Mouse (Mus musculus) brain, embryonic 14.5 days (tissue): ENCODE results near the gene Olfml3. TPM values are rescaled to one million over a fixed set of nuclear protein-coding genes. Genes with fewer than 3 reads are reported as not detected.

Experiments
- DNase-seq: peaks from one replicate; pipeline ENCODE4 v3.0.0-alpha.2; 2011; ENCODE audit warnings: low read depth
- CTCF ChIP-seq: fragments of 200-500 bp; IDR thresholded peaks from 2 replicates; pipeline ENCODE4 v1.5.1; 2012; ENCODE audit warnings: inconsistent platforms, mild to moderate bottlenecking, moderate library complexity, borderline replicate concordance; ENCODE audit not compliant: insufficient read depth, insufficient read length; ENCODE audit errors: extremely low read depth
- POLR2A ChIP-seq: fragments of 200-500 bp; IDR thresholded peaks from 2 replicates; pipeline ENCODE4 v1.6.1; 2012; ENCODE audit warnings: mild to moderate bottlenecking, inconsistent platforms, borderline replicate concordance; ENCODE audit not compliant: poor library complexity, insufficient read depth, insufficient read length, severe bottlenecking; ENCODE audit errors: extremely low read depth
- polyA plus RNA-seq: library from polyadenylated mRNA; depleted of rRNA; stranded (reverse); fragments of >200 nt; gene quantifications from 2 replicates; pipeline ENCODE4 v1.2.3, GENCODE M21; 2012; rRNA removed

Gene Olfml3
- polyA plus RNA-seq, 1 experiment = 6.8 TPM

DNA sequence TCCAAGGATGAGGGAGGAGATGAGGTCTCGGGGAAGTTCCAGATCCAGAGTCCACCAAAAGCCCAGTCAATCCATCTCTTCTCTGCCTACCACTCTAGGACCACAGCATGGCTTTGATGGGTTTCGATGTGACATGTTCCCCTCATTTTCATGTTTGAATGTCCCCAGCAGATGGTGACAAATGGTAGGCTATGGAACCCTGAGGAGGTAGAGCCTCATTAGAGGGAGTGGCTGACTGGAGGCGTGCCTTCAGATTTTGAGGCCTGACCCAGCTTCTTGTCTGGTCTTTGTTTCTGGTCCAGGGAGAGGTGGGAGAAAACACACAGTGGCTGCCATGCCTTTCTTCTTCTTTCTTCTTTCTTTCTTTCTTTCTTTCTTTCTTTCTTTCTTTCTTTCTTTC lies 47.3 kb downstream of the Olfml3 start:
- TF ChIP-seq POLR2A = no peak
- TF ChIP-seq CTCF = no peak
- no peak for DNase-seq

DNA sequence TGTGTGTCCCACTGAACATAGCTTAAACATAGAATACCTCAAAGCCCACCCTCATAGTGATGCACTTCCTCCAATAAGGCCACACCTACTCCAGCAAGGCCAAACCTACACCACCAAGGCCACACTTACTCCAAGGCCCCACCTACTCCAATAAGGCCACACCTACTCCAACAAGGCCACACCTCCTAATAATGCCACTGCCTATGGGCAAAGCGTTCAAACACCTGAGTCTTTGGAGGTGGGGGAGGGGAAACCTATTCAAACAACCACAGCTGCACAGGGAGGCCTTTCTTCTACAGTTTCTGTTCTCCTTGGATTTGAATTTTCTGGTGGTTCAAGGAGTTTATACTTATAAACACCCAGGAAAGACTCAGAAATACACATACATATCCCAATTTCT lies 48.8 kb downstream of the Olfml3 start:
- no peak for TF ChIP-seq CTCF
- TF ChIP-seq POLR2A = no peak
- no peak for DNase-seq

DNA sequence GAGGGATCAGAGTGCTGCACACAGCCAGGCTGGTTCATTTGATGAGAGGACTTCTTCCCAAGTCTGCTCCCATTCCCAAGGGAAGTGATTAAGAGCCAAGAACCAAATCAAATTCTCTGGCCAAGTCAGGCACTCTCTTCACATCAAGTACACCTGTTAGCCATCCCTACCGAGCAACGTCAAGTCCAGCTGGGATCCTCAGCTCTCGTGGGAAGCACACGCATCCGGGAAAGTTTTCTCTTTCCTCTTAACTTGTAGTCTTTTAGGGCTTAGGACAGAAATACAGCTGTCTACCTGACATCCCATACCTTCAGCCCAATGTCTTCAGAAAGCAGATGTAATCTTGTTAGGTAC lies 53.9 kb downstream of the Olfml3 start:
- TF ChIP-seq POLR2A (no peak), CTCF (no peak)
- DNase-seq = no peak

DNA sequence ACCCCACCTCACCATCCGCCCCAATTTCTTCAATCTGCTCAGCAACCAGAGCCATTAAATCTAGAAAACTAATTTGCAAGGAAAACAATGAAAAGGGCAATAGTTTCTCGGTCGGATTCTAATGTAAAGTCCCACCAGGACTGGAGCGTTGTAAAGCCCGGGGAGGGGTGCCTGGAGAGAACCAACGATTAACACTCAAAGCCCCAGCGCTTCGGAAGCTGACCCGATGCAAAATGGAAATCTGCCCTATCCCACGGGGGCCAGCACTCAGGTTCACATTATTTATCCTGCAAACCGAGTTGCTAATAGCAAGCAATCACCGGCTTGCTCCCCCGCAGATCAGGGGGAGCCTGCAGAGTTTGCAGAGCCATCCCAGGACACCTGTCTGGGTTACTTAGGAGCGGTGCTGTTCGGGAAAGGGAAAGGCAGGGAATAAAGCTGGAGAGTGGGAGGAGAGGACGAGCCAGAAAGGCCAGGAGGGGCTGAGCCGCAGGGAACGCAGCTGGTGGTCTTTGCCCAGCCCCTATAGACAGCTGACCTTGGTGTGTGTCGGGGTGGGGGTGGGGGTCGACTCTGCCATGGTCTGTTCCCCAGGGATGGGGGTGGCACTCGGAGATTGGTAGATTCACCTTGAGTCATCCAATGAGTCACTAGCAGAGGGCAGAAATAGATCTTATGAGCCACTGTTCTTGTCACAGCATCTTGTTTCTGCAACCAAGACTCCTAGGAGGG lies 54.4 kb downstream of the Olfml3 start:
- DNase-seq = peak; percentile 45
- TF ChIP-seq CTCF = no peak
- no peak for TF ChIP-seq POLR2A

DNA sequence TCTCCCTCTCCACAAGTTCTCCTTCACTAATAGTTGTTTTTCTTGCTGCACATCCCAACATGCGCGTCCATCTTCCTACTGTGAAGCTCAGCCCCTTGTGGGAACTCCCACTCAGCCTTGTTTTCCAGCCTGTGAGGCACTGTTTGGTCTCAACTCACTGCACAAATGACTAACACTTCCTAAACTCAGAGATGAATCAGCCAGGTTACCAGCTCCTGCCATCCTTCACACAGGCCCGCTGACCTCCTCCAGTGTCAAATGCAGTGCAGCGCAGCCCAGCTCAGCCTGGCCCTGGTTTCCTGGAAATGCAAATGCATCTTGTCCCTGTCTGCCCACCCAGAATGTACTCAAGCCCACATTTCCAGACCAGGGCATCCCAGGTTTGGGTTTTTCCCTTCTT lies 55.3 kb downstream of the Olfml3 start:
- no peak for TF ChIP-seq POLR2A
- no peak for TF ChIP-seq CTCF
- no peak for DNase-seq

- no peak for DNase-seq
- TF ChIP-seq CTCF (no peak), POLR2A (no peak)
Measured at GRCm38 (mm10) chr3:103678811-103679210, 59.0 kb downstream of the Olfml3 start.

DNA sequence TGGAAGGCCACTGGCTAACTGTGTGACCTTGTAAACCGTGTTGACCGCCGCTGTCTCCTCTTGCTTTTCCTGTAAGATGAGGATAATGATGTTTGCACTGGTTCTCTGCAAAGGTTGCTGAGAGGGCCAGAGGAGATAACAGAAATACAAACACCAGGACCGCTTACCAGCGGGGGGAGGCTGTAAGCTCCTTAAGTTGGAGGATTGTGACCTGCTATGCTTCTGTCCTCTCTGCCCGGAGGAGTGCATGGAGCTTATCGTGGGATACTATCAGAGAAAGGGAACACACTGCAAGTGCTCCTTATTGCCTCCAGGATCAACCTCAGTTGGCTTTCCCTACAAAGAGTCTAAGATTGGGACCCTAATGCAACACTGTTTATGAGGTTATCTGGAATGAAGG lies 65.1 kb downstream of the Olfml3 start:
- DNase-seq = no peak
- TF ChIP-seq POLR2A = no peak
- TF ChIP-seq CTCF = no peak

Other genes with a start within 250 kb of the Olfml3 start
- gene Syt6, start 162.8 kb downstream of the Olfml3 start, polyA plus RNA-seq = 12.3 and 18.5 TPM in 2 replicates
- 0.04 TPM in 1 of 2 replicates, not detected in the other for gene Atg4a-ps, start 91.9 kb downstream of the Olfml3 start, polyA plus RNA-seq
- gene Gm10964, start 1.4 kb upstream of the Olfml3 start, polyA plus RNA-seq = not detected in 2 replicates
- gene Hipk1, start 53.6 kb upstream of the Olfml3 start, polyA plus RNA-seq = 28.5 and 45.8 TPM in 2 replicates
- gene Dclre1b, start 71.4 kb upstream of the Olfml3 start, polyA plus RNA-seq = 12.5 and 14.4 TPM in 2 replicates
- 20.8 and 25.0 TPM in 2 replicates for gene Ap4b1, start 71.5 kb upstream of the Olfml3 start, polyA plus RNA-seq
- gene Gm43064, start 71.6 kb upstream of the Olfml3 start, polyA plus RNA-seq = 0.53 and 0.66 TPM in 2 replicates
- 1.4 and 1.6 TPM in 2 replicates for gene Bcl2l15, start 94.6 kb upstream of the Olfml3 start, polyA plus RNA-seq
- 0.37 and 0.50 TPM in 2 replicates for gene Ptpn22, start 121.8 kb upstream of the Olfml3 start, polyA plus RNA-seq
- 17.1 and 22.2 TPM in 2 replicates for gene Rsbn1, start 176.1 kb upstream of the Olfml3 start, polyA plus RNA-seq
- 21.2 and 25.6 TPM in 2 replicates for gene Phtf1, start 230.1 kb upstream of the Olfml3 start, polyA plus RNA-seq